Mouse (Mus musculus) embryonic facial prominence, embryonic 11.5 days (tissue): ENCODE data around the gene Rpsa. TPM values are rescaled to one million over a fixed set of nuclear protein-coding genes. Genes with fewer than 3 reads are reported as not detected.

Experiments used
- ATAC-seq: fragments of 200-750 bp; cut with Nextera tagmentation; replicated peaks from 2 replicates; pipeline ENCODE4 v1.8.0; 2017; ENCODE audit warnings: low read depth; ENCODE audit not compliant: insufficient number of reproducible peaks, low FRiP score, low TSS enrichment
- DNase-seq: peaks from one replicate; pipeline ENCODE4 v3.0.0-alpha.2; 2015; ENCODE audit warnings: low spot score
- H3K27ac ChIP-seq: fragments of 300-500 bp; sonication (generic); replicated peaks from 2 replicates; pipeline ENCODE4 v1.5.1; 2014; ENCODE audit warnings: mild to moderate bottlenecking, low read depth, low read length, control low read depth
- H3K27me3 ChIP-seq: fragments of 300-500 bp; sonication (generic); 2 replicates; pipeline ENCODE4 v1.6.1; 2014; ENCODE audit warnings: mild to moderate bottlenecking, low read length, moderate library complexity, mixed read lengths; ENCODE audit not compliant: control insufficient read depth, insufficient read depth
- H3K36me3 ChIP-seq: fragments of 300-500 bp; sonication (generic); replicated peaks from 2 replicates; pipeline ENCODE4 v1.6.1; 2014; ENCODE audit warnings: low read depth, mild to moderate bottlenecking, low read length, moderate library complexity, mixed read lengths; ENCODE audit not compliant: control insufficient read depth, insufficient read depth
- H3K4me1 ChIP-seq: fragments of 300-500 bp; sonication (generic); 2 replicates; pipeline ENCODE4 v1.6.1; 2014; ENCODE audit warnings: low read length, mixed read lengths; ENCODE audit not compliant: control insufficient read depth, insufficient read depth
- H3K4me2 ChIP-seq: fragments of 300-500 bp; sonication (generic); 2 replicates; pipeline ENCODE4 v1.6.1; 2014; ENCODE audit warnings: low read depth, mild to moderate bottlenecking, control low read depth, low read length, moderate library complexity
- H3K4me3 ChIP-seq: fragments of 300-500 bp; sonication (generic); 2 replicates; pipeline ENCODE4 v1.5.1; 2014; ENCODE audit warnings: low read depth, low read length, control low read depth
- H3K9ac ChIP-seq: fragments of 300-500 bp; sonication (generic); replicated peaks from 2 replicates; pipeline ENCODE4 v1.6.1; 2014; ENCODE audit warnings: mild to moderate bottlenecking, control low read depth, low read length
- H3K9me3 ChIP-seq: fragments of 300-500 bp; sonication (generic); replicated peaks from 2 replicates; pipeline ENCODE4 v1.6.1; 2016; ENCODE audit warnings: mild to moderate bottlenecking, low read length, inconsistent platforms, mixed read lengths; ENCODE audit not compliant: control insufficient read depth
- WGBS: fragments of 180-500 bp; shearing (Covaris S2); extraction: QIAGEN DNeasy Blood & Tissue Kit; methylation state at CpG from one replicate; pipeline ENCODE4 v1.1.7; 2014; 5-methylcytosine and 5-hydroxymethylcytosine counted together
- polyA plus RNA-seq: library from polyadenylated mRNA; unstranded; fragments of >200 nt; fragmentation: Nextera tagmentation; extraction: Ambion mirVana; gene quantifications from 2 replicates; pipeline ENCODE4 v1.2.1, GENCODE M21; 2014

Gene Rpsa
- polyA plus RNA-seq, 1 experiment from 2014 or later, result 1,419 TPM

DNA sequence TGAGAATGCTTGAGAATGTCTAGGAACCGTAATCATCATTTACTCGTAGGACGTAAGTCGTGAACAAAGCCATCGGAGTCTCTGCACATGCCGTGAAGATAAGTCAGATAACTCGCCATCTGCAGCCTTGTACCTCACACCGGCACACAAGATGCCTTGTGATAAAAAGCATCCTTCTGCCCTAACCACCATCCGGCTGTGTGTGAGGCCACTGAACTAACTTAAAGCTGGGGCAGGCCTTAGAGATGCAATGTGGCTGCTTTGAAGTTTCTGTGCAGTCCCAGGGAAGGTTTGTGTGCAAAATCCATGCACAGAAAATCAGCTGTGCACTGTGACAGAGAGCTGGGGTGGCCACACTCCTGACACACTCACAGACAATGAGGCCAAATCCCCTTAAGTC is 43.1 kb upstream of the Rpsa start:
- DNase-seq (no peak), ATAC-seq (no peak)
- Histone ChIP-seq H3K4me2 (no peak overlapping the region), H3K27me3 (no peaks in the 10 kb centered on the region), H3K9me3 (no peaks in the 10 kb centered on the region), H3K36me3 (no peaks in the 10 kb centered on the region), H3K9ac (no peak overlapping the region), H3K4me3 (no peak overlapping the region), H3K27ac (no peak overlapping the region), H3K4me1 (no peaks in the 10 kb centered on the region)
- WGBS, result 88% methylated on average over 9 of the region's 9 CpGs

DNA sequence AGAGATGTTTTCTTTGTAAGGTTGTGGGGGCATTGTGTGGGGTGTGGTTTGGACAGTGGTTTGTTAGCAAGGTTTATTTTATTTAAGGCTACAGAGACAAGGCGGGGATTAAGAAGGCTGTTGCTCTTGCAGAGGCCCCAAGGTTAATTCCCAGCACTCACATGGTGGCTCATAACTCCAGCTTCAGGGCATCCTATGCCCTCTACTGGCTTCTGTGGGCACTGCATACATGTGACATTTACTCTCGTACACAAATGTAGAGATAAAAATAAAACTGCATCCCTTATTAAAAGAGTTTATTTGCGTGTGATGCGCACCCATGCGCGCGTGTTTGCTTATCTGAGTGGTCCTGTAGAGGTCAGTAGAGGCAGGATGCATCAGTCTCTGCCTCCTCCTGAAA is 38.4 kb upstream of the Rpsa start:
- no peak overlapping the region for H3K4me2 ChIP-seq
- no peak overlapping the region for H3K27ac ChIP-seq
- H3K4me1 ChIP-seq, result no peaks in the 10 kb centered on the region
- DNase-seq (no peak), ATAC-seq (no peak)
- 83% methylated on average over 7 of the region's 7 CpGs for WGBS
- no peak overlapping the region for H3K9ac ChIP-seq
- no peaks in the 10 kb centered on the region for H3K27me3 ChIP-seq
- H3K9me3 ChIP-seq, result no peaks in the 10 kb centered on the region
- no peak overlapping the region for H3K4me3 ChIP-seq
- H3K36me3 ChIP-seq, result no peaks in the 10 kb centered on the region

DNA sequence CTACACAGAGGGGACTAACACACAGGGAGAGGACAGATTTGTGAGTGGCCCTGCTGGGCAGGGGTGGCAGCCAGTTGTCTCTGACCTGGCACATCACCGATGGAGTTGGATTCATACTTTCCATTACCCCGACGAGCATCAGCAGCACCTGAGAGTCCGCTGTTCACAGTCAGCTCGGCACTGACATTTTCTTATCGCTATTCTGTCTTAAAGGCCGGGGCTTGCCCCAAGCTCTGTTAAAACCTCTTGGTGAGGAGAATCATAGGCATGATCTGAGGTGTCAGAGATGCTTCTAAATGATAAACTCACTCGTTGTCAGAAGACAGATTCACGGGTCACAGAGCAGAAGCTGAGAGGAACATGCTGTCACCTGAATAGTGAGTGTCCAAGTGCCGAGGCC is 36.4 kb upstream of the Rpsa start:
- WGBS, result 83% methylated on average over 10 of the region's 10 CpGs
- ATAC-seq (no peak), DNase-seq (no peak)
- Histone ChIP-seq H3K36me3 (no peaks in the 10 kb centered on the region), H3K27me3 (no peaks in the 10 kb centered on the region), H3K9ac (no peak overlapping the region), H3K9me3 (no peaks in the 10 kb centered on the region), H3K4me2 (no peak overlapping the region), H3K4me3 (no peak overlapping the region), H3K27ac (no peak overlapping the region), H3K4me1 (no peaks in the 10 kb centered on the region)

DNA sequence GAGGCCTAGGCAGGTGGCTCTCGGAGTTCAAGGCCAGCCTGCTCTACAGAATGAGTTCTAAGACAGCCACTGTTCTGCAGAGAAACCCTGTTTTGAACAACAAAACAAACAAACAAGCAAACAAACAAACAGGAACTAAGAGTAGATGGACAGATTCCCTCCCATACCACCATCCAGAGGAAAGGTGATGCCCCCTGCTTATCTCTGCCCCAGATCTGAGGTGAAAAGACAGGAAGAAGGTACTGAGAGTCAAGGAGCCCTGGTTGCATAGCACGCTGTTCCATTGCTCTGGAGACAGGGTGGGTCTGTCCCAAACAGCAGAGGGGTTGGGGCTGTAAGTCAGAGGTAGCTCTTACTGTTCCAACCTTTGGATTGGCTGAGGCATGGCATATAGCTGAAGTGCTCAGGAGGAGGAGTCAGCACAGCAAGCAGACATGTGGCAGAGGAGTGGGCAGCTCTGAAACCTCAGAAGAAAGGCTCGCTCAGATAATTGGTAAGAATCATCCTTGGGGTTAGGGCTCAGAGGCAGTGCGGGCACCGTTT is 35.7 kb upstream of the Rpsa start, which contains the start of gene Ccr8:
TSS of gene Ccr8 (plus strand) at position 419 of the 543 bp plus-strand sequence.
- Histone ChIP-seq H3K4me1 (no peaks in the 10 kb centered on the region), H3K9me3 (no peaks in the 10 kb centered on the region), H3K4me2 (no peak within 1 kb of the TSS), H3K27ac (no peak within 1 kb of the TSS), H3K9ac (no peak within 1 kb of the TSS), H3K27me3 (no peaks in the 10 kb centered on the region), H3K36me3 (no peaks in the 10 kb centered on the region), H3K4me3 (no peak within 1 kb of the TSS)
- DNase-seq, result no peak
- 70% methylated on average over 5 of the region's 5 CpGs for WGBS
- ATAC-seq, result no peak

DNA sequence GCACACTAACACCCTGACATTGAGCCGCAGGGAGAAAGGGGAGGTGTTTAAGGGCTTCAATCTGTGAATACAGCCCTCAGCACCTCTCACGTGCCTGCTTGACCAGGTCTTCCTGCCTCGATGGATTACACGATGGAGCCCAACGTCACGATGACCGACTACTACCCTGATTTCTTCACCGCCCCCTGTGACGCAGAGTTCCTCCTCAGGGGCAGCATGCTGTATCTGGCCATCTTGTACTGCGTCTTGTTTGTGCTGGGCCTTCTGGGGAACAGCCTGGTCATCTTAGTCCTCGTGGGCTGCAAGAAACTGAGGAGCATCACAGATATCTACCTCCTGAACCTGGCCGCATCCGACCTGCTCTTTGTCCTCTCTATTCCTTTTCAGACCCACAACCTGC is 33.8 kb upstream of the Rpsa start:
- no peaks in the 10 kb centered on the region for H3K36me3 ChIP-seq
- H3K9me3 ChIP-seq, result no peaks in the 10 kb centered on the region
- no peak for DNase-seq
- no peaks in the 10 kb centered on the region for H3K4me1 ChIP-seq
- ATAC-seq, result no peak
- H3K27ac ChIP-seq, result no peak overlapping the region
- no peak overlapping the region for H3K4me2 ChIP-seq
- no peaks in the 10 kb centered on the region for H3K27me3 ChIP-seq
- H3K9ac ChIP-seq, result no peak overlapping the region
- 91% methylated on average over 13 of the region's 13 CpGs for WGBS
- H3K4me3 ChIP-seq, result no peak overlapping the region

DNA sequence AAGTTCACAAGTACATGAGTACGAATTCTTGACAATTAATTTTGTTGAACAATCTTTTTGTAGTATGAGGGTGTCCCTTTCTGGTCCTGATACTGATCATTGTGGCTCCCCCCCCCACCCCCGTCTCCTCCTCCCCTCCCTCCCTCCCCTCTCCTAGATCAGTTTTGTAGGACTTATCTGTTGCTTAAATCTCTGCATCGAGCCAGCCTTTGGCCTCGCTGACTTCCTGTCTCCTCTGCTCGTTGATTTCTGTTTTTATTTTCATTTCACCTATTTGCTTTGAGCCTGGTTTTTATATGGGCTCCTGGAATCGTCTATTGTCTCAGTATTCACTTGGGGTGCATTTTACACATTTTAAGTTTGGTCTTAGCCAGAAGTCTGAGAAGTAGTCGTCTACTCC is 31.6 kb upstream of the Rpsa start:
- Histone ChIP-seq H3K36me3 (no peaks in the 10 kb centered on the region), H3K4me3 (no peak overlapping the region), H3K4me2 (no peak overlapping the region), H3K9ac (no peak overlapping the region), H3K4me1 (no peaks in the 10 kb centered on the region), H3K9me3 (no peaks in the 10 kb centered on the region), H3K27me3 (no peaks in the 10 kb centered on the region), H3K27ac (no peak overlapping the region)
- DNase-seq (no peak), ATAC-seq (no peak)
- 64% methylated on average over 7 of the region's 7 CpGs for WGBS

DNA sequence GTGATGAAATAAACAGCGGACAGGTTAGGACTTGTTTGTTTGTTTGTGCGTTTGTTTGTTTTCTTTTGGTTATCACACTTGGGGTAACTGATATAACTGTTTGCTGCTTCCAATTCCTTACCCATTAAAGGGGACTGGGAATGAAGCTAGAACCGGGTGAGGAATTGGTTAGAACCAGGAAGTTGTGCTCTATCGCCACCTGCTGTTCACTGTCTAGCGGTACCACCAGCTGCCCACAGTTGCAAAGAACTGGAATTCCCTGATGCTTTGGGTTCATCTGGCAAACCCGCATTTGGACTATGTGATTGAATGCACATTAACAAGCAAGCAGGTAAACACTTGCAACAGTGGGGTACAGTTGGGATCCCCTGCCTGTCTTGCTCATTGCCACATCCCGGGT is 28.8 kb upstream of the Rpsa start:
- no peak overlapping the region for H3K9ac ChIP-seq
- H3K27ac ChIP-seq, result no peak overlapping the region
- 26% methylated on average over 7 of the region's 7 CpGs for WGBS
- H3K4me1 ChIP-seq, result no peaks in the 10 kb centered on the region
- no peaks in the 10 kb centered on the region for H3K36me3 ChIP-seq
- H3K9me3 ChIP-seq, result no peaks in the 10 kb centered on the region
- no peak overlapping the region for H3K4me3 ChIP-seq
- H3K4me2 ChIP-seq, result no peak overlapping the region
- no peaks in the 10 kb centered on the region for H3K27me3 ChIP-seq
- peak; percentile 82 for DNase-seq
- no peak for ATAC-seq

DNA sequence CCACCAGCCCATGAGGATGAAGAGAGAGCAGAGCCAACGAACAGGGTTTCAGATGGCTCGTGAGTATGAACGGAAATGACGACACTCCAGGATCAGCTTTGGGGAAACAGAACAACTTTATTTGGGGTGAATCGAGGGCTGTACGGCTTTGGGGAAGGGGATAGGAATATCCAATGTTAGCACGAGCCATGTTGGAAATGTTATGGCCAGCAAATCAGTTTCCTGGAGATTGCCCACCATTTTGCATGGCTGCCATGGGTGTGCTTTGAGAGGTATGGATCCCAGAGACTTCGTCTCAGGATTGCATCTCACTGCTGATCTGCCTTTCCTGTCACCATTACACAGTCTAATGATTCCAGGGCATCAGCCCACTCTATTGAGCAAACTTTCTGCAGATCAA is 28.2 kb upstream of the Rpsa start:
- no peak for DNase-seq
- H3K4me2 ChIP-seq, result no peak overlapping the region
- H3K27me3 ChIP-seq, result no peaks in the 10 kb centered on the region
- no peaks in the 10 kb centered on the region for H3K9me3 ChIP-seq
- H3K4me3 ChIP-seq, result no peak overlapping the region
- no peak for ATAC-seq
- no peaks in the 10 kb centered on the region for H3K4me1 ChIP-seq
- 89% methylated on average over 8 of the region's 8 CpGs for WGBS
- no peaks in the 10 kb centered on the region for H3K36me3 ChIP-seq
- no peak overlapping the region for H3K27ac ChIP-seq
- H3K9ac ChIP-seq, result no peak overlapping the region
